16 mouse cellular contexts compared by ENCODE assay signal in the genomic region with DNA sequence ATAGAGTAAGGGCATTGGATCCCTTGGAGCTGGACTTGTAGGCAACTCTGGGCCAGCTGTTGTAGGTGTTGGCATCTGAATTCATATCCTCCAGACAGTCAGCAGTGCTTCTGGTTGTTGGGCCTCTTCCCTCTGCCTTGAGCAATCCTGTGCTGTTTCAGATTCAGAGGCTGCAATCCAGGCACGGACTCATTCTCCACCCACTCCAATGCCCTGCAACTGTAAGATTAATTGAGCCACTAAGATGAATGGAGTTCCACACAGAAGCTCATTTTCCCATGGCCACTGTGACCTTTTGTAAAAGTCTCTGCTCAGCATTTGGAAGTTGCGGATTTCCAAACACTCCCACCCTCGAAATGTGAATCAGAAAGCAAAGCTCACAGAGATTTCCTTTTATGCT.
DNase-seq lines count a peak whose midpoint lies in the region; ATAC-seq and TF ChIP-seq lines count a peak whose summit lies in the region.
"Had no signal": no experiment of that assay in that cellular context is flagged by ENCODE, and none has a peak within 500 bp of the region (broad histone marks: within the 10 kb centered on the region; RNA-seq: fewer than 3 reads in every experiment).

No protein-coding gene starts in this region.

- intact Hi-C loops in heart, postnatal 25 days (cut with DNase I), result no loop called here

- peaks cover 3% of the 10 kb centered on the region; the same call in 1 of the 2 replicates for H3K4me1 ChIP-seq in heart, embryonic 10.5 days
- H3K4me1 ChIP-seq in liver, postnatal 0 days (ENCODE audit: insufficient read depth), result no peaks in the 10 kb centered on the region
- H3K4me1 ChIP-seq: lung, embryonic 15.5 days; midbrain, embryonic 13.5 days; neural tube, embryonic 12.5 days had no signal

- no peak overlapping the region for H3K9ac ChIP-seq in liver, postnatal 0 days (replicated peaks)
- H3K9ac ChIP-seq: lung, embryonic 15.5 days; midbrain, embryonic 13.5 days; neural tube, embryonic 12.5 days had no signal

- 69% methylated on average over 3 of the region's 3 CpGs for WGBS in heart, embryonic 10.5 days
- 60% methylated on average over 3 of the region's 3 CpGs for WGBS in liver, postnatal 0 days (ENCODE audit: insufficient replicate concordance)

- peak; percentile 23; the same call in 1 of the 2 replicates for ATAC-seq in liver, postnatal 0 days
- no peak for ATAC-seq in granulocyte monocyte progenitor cell, adult 5-6 weeks (replicated peaks; ENCODE audit: poor library complexity, severe bottlenecking)
- ATAC-seq: forebrain, embryonic 16.5 days; intestine, embryonic 16.5 days; midbrain, embryonic 13.5 days had no signal

- no peak overlapping the region for H3K27ac ChIP-seq in heart, embryonic 10.5 days
- H3K27ac ChIP-seq in liver, postnatal 0 days (ENCODE audit: low read depth), result no peak overlapping the region
- H3K27ac ChIP-seq: lung, embryonic 15.5 days; midbrain, embryonic 13.5 days; neural tube, embryonic 12.5 days had no signal

- no peak for TF ChIP-seq EP300 in liver, postnatal 0 days (IDR thresholded peaks at IDR 0.05; ENCODE audit: low read depth)

- no peaks in the 10 kb centered on the region for H3K36me3 ChIP-seq in heart, embryonic 10.5 days
- H3K36me3 ChIP-seq in liver, postnatal 0 days (replicated peaks; ENCODE audit: insufficient read depth, low read length), result no peaks in the 10 kb centered on the region
- H3K36me3 ChIP-seq: lung, embryonic 15.5 days; midbrain, embryonic 13.5 days; neural tube, embryonic 12.5 days had no signal

- no peaks in the 10 kb centered on the region for H3K27me3 ChIP-seq in heart, embryonic 10.5 days (ENCODE audit: insufficient read depth, poor library complexity, severe bottlenecking)
- H3K27me3 ChIP-seq in liver, postnatal 0 days (ENCODE audit: insufficient read depth, low read length), result no peaks in the 10 kb centered on the region
- H3K27me3 ChIP-seq: lung, embryonic 15.5 days; midbrain, embryonic 13.5 days; neural tube, embryonic 12.5 days had no signal

- peak; percentile 39 for DNase-seq in heart, embryonic 10.5 days (ENCODE audit: low spot score)
- no peak for DNase-seq in heart, postnatal 25 days (ENCODE audit: low spot score)
- DNase-seq in liver, postnatal 0 days, result no peak
- no peak for DNase-seq in liver
- peak; percentile 39 for DNase-seq in adrenal gland, postnatal 25 days
- peak; percentile 10 for DNase-seq in lung, postnatal 14 days
- DNase-seq in right cerebral cortex, postnatal 10 days (ENCODE audit: low spot score in 2 of 2), result no peak
- DNase-seq: cerebellum, postnatal 25 days; gastrocnemius, postnatal 14 days; right cerebral cortex, adult 18-20 months had no signal

- H3K4me2 ChIP-seq in liver, postnatal 0 days (ENCODE audit: low read depth, low read length), result no peak overlapping the region
- H3K4me2 ChIP-seq: lung, embryonic 15.5 days; midbrain, embryonic 13.5 days; neural tube, embryonic 12.5 days had no signal

- no peak overlapping the region for H3K4me3 ChIP-seq in heart, embryonic 10.5 days
- H3K4me3 ChIP-seq in liver, postnatal 0 days (ENCODE audit: low read depth, low read length), result no peak overlapping the region
- H3K4me3 ChIP-seq: lung, embryonic 15.5 days; midbrain, embryonic 13.5 days; neural tube, embryonic 12.5 days had no signal

- no peak for TF ChIP-seq CTCF in liver, postnatal 0 days (IDR thresholded peaks at IDR 0.05; ENCODE audit: low read depth)

- no peaks in the 10 kb centered on the region for H3K9me3 ChIP-seq in heart, embryonic 10.5 days
- H3K9me3 ChIP-seq in liver, postnatal 0 days (ENCODE audit: low read length), result no peaks in the 10 kb centered on the region
- H3K9me3 ChIP-seq: lung, embryonic 15.5 days; midbrain, embryonic 13.5 days; neural tube, embryonic 12.5 days had no signal

Comparison
In these comparisons a context has a peak if more than half of its experiments do, and no peak if none do; other contexts are left out.
1. DNase-seq: peak in heart, embryonic 10.5 days (single experiment), adrenal gland, postnatal 25 days (single experiment) and lung, postnatal 14 days (single experiment); none in heart, postnatal 25 days (single experiment), liver, postnatal 0 days (single experiment), liver (single experiment) and right cerebral cortex, postnatal 10 days (0 of 2).